Mouse (Mus musculus) limb, embryonic 12.5 days (tissue): ENCODE measurements around the gene Ak1. TPM values are rescaled to one million over a fixed set of nuclear protein-coding genes. Genes with fewer than 3 reads are reported as not detected.

ENCODE experiments used
- ATAC-seq: fragments of 200-750 bp; cut with Nextera tagmentation; 2 replicates; pipeline ENCODE4 v1.8.0; 2017; ENCODE audit warnings: low read depth, moderate TSS enrichment; ENCODE audit not compliant: insufficient number of reproducible peaks, insufficient read depth, low FRiP score, low TSS enrichment
- H3K27ac ChIP-seq: fragments of 300-500 bp; sonication (generic); 2 replicates; pipeline ENCODE4 v1.5.1; 2016; ENCODE audit warnings: mild to moderate bottlenecking, moderate library complexity
- H3K27me3 ChIP-seq: fragments of 300-500 bp; sonication (generic); 2 replicates; pipeline ENCODE4 v1.6.1; 2016; ENCODE audit warnings: mild to moderate bottlenecking, moderate library complexity
- H3K36me3 ChIP-seq: fragments of 300-500 bp; sonication (generic); 2 replicates; pipeline ENCODE4 v1.6.1; 2016; ENCODE audit warnings: mild to moderate bottlenecking, moderate library complexity
- H3K4me1 ChIP-seq: fragments of 300-500 bp; sonication (generic); replicated peaks from 2 replicates; pipeline ENCODE4 v1.6.1; 2016
- H3K4me2 ChIP-seq: fragments of 300-500 bp; sonication (generic); 2 replicates; pipeline ENCODE4 v1.6.1; 2016; ENCODE audit warnings: mild to moderate bottlenecking, moderate library complexity
- H3K4me3 ChIP-seq: fragments of 300-500 bp; sonication (generic); replicated peaks from 2 replicates; pipeline ENCODE4 v1.5.1; 2016; ENCODE audit warnings: mild to moderate bottlenecking
- H3K9ac ChIP-seq: fragments of 300-500 bp; sonication (generic); replicated peaks from 2 replicates; pipeline ENCODE4 v1.6.1; 2016; ENCODE audit warnings: mild to moderate bottlenecking, moderate library complexity
- H3K9me3 ChIP-seq: fragments of 300-500 bp; sonication (generic); 2 replicates; pipeline ENCODE4 v1.6.1; 2016; ENCODE audit warnings: mild to moderate bottlenecking, moderate library complexity
- WGBS: fragments of 180-500 bp; shearing (Covaris S2); methylation state at CpG from one replicate; pipeline ENCODE4 v1.1.7; 2016; 5-methylcytosine and 5-hydroxymethylcytosine counted together
- microRNA counts: library from miRNA; unstranded; fragments of <30 nt; microRNA quantifications from one replicate; lab custom pipeline; 2017
- microRNA-seq: library from miRNA; unstranded; fragments of <30 nt; microRNA quantifications from one replicate; pipeline ENCODE4, GENCODE M21; 2017
- polyA plus RNA-seq: library from polyadenylated mRNA; unstranded; fragments of >200 nt; fragmentation: Nextera tagmentation; extraction: Ambion mirVana; gene quantifications from 2 replicates; pipeline ENCODE4 v1.2.1, GENCODE M21; 2016

The Ak1 gene
- polyA plus RNA-seq, 1 experiment from 2014 or later, result 34.3 TPM

DNA sequence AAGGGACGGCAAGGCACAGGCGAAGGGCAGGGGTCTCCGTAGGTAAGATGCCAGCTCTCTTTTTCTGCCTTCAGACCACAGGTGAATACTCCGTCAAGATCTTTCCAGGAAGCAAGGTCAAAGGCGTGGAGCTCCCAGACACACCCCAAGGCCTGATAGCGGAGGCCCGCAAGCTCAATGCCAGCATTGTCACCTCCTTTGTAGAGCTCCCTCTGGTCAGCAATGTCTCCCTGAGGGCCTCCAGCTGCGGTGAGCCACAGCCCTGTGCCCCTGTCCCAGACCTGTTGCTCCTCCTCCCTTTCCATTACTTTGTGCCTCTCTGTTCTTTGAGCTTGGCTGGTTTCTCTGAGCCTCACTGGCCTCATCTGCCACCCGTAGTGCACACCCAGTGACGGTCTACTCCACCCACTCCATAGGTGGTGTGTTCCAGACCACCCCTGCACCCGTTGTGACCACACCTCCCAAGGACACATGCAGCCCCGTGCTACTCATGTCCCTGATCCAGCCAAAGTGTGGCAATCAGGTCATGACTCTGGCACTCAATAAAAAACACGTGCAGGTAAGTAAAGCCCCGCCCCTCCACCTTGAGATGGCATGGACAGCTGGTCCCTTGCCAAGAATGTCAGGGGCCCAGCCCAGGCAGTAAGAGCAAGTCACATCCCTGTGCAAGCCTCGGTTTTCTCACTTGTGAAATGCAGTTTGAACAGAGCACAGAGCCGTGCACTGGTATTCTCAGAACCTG is 51.8 kb downstream of the Ak1 start:
- WGBS, result 79% methylated on average over 16 of the region's 16 CpGs
- Histone ChIP-seq H3K36me3 (no peaks in the 10 kb centered on the region), H3K9me3 (0 out of 2 replicates have a peak, but pooled peaks cover 5% of the 10 kb centered on the region), H3K4me1 (0 out of 2 replicates have a peak, but pooled peaks cover 3% of the 10 kb centered on the region), H3K4me2 (no peak overlapping the region), H3K9ac (no peak overlapping the region), H3K27ac (no peak overlapping the region), H3K27me3 (no peaks in the 10 kb centered on the region), H3K4me3 (no peak overlapping the region)
- peak; percentile 39; the same call in 1 of the 2 replicates for ATAC-seq

GRCm38 (mm10) chr2:32676821-32677220 is 55.3 kb downstream of the Ak1 start:
- Histone ChIP-seq H3K4me1 (peaks cover 19% of the 10 kb centered on the region), H3K9me3 (0 out of 2 replicates have a peak, but pooled peaks cover 5% of the 10 kb centered on the region), H3K4me3 (no peak overlapping the region), H3K36me3 (peaks cover under 1% of the 10 kb centered on the region; the same call in 1 of the 2 replicates), H3K27ac (no peak overlapping the region), H3K9ac (no peak overlapping the region), H3K27me3 (no peaks in the 10 kb centered on the region), H3K4me2 (no peak overlapping the region)
- 91% methylated on average over 3 of the region's 3 CpGs for WGBS
- ATAC-seq, result no peak

- Histone ChIP-seq H3K27me3 (no peaks in the 10 kb centered on the region), H3K36me3 (peaks cover 8% of the 10 kb centered on the region), H3K9ac (no peak overlapping the region), H3K27ac (no peak overlapping the region), H3K4me1 (peaks cover 21% of the 10 kb centered on the region), H3K4me3 (no peak overlapping the region), H3K9me3 (0 out of 2 replicates have a peak, but pooled peaks cover 5% of the 10 kb centered on the region), H3K4me2 (no peak overlapping the region)
- no peak for ATAC-seq
- WGBS, result 91% methylated on average over 7 of the region's 7 CpGs
Observed at GRCm38 (mm10) chr2:32677683-32678082, 56.1 kb downstream of the Ak1 start.

GRCm38 (mm10) chr2:32680051-32680451 is 58.5 kb downstream of the Ak1 start:
- 28% methylated on average over 7 of the region's 7 CpGs for WGBS
- peak overlapping the region; percentile 42; the same call in 1 of the 2 replicates for H3K9ac ChIP-seq
- H3K27me3 ChIP-seq, result no peaks in the 10 kb centered on the region
- H3K27ac ChIP-seq, result peak overlapping the region; percentile 75
- H3K4me2 ChIP-seq, result no peak overlapping the region
- peaks cover 32% of the 10 kb centered on the region for H3K36me3 ChIP-seq
- H3K4me1 ChIP-seq, result peaks cover 18% of the 10 kb centered on the region
- 0 out of 2 replicates have a peak, but pooled peaks cover 5% of the 10 kb centered on the region for H3K9me3 ChIP-seq
- no peak for ATAC-seq
- no peak overlapping the region for H3K4me3 ChIP-seq

DNA sequence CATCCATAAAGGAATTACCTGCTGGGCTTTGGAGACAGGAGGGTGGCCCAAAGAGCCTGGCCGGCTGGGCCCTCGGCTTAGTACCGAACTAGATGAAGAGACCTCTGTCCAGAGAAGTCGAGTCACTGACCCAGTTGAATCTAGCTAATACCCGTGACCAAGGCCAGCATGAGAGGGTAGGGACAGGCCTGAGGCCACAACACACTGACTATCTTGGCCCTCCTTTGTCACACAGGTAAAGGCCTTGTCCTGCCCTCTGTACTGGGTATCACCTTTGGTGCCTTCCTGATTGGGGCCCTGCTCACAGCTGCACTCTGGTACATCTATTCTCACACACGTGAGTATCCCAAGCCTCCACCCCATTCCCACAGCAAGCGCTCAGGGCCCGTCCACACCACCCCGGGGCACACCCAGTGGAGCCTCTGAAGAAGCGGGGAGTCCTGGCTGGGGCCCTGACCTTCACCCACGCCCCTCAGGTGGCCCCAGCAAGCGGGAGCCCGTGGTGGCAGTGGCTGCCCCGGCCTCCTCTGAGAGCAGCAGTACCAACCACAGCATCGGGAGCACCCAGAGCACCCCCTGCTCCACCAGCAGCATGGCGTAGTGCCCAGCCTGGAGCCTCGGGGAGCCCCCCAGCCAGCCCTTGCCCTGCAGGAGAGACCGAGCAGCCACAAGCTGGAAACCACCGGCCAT is 59.5 kb downstream of the Ak1 start:
- Histone ChIP-seq H3K9me3 (0 out of 2 replicates have a peak, but pooled peaks cover 5% of the 10 kb centered on the region), H3K4me1 (peaks cover 18% of the 10 kb centered on the region), H3K4me3 (no peak overlapping the region), H3K27ac (0 out of 2 replicates have a peak overlapping the region, but pooled peaks have one; percentile 24), H3K27me3 (no peaks in the 10 kb centered on the region), H3K4me2 (no peak overlapping the region), H3K36me3 (peaks cover 43% of the 10 kb centered on the region), H3K9ac (0 out of 2 replicates have a peak overlapping the region, but pooled peaks have one; percentile 18)
- ATAC-seq, result no peak
- WGBS, result 90% methylated on average over 19 of the region's 19 CpGs

DNA sequence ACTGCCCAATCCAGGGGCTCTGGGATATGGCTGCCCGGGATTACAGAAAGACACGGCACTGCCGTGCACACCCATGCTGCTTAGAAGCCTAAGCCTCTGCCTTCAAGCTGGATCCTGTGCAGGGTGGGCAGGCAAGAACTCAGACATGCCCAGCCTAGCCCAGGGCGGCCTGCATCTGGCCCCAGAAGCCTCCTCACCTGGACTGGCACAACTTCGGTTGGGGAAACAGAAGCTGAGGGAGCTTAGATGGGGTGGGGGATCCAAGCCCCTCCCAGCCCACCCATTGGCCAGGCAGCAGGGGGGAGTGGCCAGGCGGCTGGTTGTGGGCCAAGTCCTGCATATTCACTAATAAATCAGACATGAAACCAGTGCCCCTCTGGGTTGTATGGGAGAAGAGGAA is 60.2 kb downstream of the Ak1 start:
- peaks cover 49% of the 10 kb centered on the region for H3K36me3 ChIP-seq
- peaks cover 18% of the 10 kb centered on the region for H3K4me1 ChIP-seq
- H3K4me2 ChIP-seq, result no peak overlapping the region
- 59% methylated on average over 6 of the region's 6 CpGs for WGBS
- H3K4me3 ChIP-seq, result no peak overlapping the region
- H3K9ac ChIP-seq, result no peak overlapping the region
- H3K27ac ChIP-seq, result peak overlapping the region; percentile 24
- no peaks in the 10 kb centered on the region for H3K27me3 ChIP-seq
- H3K9me3 ChIP-seq, result 0 out of 2 replicates have a peak, but pooled peaks cover 5% of the 10 kb centered on the region
- ATAC-seq, result peak; percentile 24; the same call in 1 of the 2 replicates

DNA sequence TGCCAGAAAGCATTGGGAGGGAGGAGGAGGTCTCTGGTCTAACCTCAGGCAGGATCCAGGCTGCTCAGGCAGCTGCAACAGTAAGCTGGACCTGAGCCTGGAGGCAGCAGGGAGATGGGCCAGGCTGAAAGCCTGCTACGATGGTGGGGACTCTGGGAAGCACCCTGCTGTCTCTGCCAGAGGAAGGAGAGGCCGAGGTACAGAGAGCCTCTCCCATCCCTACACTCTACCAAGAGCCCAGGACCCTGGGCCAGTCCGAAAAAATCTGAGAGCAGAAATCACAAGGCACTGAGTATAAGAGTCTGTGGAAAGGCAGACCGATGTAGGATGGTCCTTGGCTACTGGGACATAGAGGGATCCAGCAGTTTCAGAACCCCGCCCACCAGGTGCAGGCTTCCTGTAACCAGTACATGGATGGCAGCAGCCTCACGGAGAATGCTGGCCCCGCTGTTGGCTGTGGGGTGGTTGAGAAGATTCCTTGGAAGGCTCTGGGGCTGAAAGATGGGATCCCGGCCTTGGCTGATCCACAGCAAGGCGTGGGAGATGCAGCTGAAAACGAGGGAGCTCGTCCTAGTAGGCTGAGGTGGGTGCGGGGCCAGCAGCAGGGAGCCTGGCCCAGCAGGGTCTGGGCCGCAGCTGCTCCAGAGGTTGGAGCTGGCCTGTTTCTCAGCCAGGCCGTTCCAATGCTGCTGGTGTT is 61.3 kb downstream of the Ak1 start:
- H3K27me3 ChIP-seq, result no peaks in the 10 kb centered on the region
- 79% methylated on average over 14 of the region's 14 CpGs for WGBS
- H3K4me3 ChIP-seq, result no peak overlapping the region
- peaks cover 60% of the 10 kb centered on the region for H3K36me3 ChIP-seq
- H3K27ac ChIP-seq, result peak overlapping the region; percentile 24; the same call in 1 of the 2 replicates
- peaks cover 18% of the 10 kb centered on the region for H3K4me1 ChIP-seq
- H3K4me2 ChIP-seq, result no peak overlapping the region
- no peaks in the 10 kb centered on the region for H3K9me3 ChIP-seq
- ATAC-seq, result no peak
- no peak overlapping the region for H3K9ac ChIP-seq

DNA sequence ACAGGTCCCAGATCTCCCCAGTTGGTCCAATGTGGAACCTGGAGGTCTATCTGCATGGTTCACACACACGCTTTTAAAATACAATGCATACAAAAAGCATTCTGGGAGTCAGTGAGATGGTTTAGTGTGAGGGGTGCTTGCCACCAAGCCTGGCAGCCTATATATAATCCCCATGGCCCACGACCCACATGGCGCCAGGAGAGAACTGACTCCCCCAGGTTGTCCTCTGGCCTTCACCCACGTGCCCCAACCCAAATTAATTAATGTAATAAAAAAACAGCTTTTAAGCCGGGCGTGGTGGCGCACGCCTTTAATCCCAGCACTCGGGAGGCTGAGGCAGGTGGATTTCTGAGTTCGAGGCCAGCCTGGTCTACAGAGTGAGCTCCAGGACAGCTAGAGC is 62.1 kb downstream of the Ak1 start:
- H3K36me3 ChIP-seq, result peaks cover 66% of the 10 kb centered on the region

More for the DNA sequence above, 62.1 kb downstream of the Ak1 start:
- no peaks in the 10 kb centered on the region for H3K27me3 ChIP-seq
- H3K4me2 ChIP-seq, result no peak overlapping the region
- H3K4me3 ChIP-seq, result no peak overlapping the region
- H3K27ac ChIP-seq, result no peak overlapping the region
- no peak overlapping the region for H3K9ac ChIP-seq
- 87% methylated on average over 10 of the region's 10 CpGs for WGBS
- peaks cover 18% of the 10 kb centered on the region for H3K4me1 ChIP-seq
- no peaks in the 10 kb centered on the region for H3K9me3 ChIP-seq
- ATAC-seq, result no peak

MicroRNA genes within 50 kb of the gene (microRNA counts, 519-probe panel; counts per million panel counts)
- microRNA mmu-miR-1954 (lab: Ali Mortazavi, UCI), result not detected

Small RNAs within 50 kb of the gene (microRNA-seq; reads per million reads assigned to microRNA genes)
- gene Gm47291 (not detected), gene Mir1954 (not detected)

Other genes starting within 250 kb of the Ak1 start
- 44.3 and 45.8 TPM in 2 replicates for gene 1110008P14Rik, start 239.8 kb upstream of the Ak1 start, polyA plus RNA-seq
- 0.95 TPM in 1 of 2 replicates, not detected in the other for gene Lcn2, start 233.5 kb upstream of the Ak1 start, polyA plus RNA-seq
- gene Ptges2, start 225.9 kb upstream of the Ak1 start, polyA plus RNA-seq, result 32.2 and 36.7 TPM in 2 replicates
- 5.1 and 5.6 TPM in 2 replicates for gene Naif1, start 171.3 kb upstream of the Ak1 start, polyA plus RNA-seq
- gene Slc25a25, start 170.3 kb upstream of the Ak1 start, polyA plus RNA-seq, result 26.0 and 28.3 TPM in 2 replicates
- gene Fam102a, start 86.4 kb upstream of the Ak1 start, polyA plus RNA-seq, result 12.3 and 16.0 TPM in 2 replicates
- 99.3 and 99.7 TPM in 2 replicates for gene Dpm2, start 50.9 kb upstream of the Ak1 start, polyA plus RNA-seq
- 3.9 and 5.4 TPM in 2 replicates for gene Pip5kl1, start 47.0 kb upstream of the Ak1 start, polyA plus RNA-seq
- 0.55 TPM in 1 of 2 replicates, not detected in the other for gene 9430097D07Rik, start 46.1 kb upstream of the Ak1 start, polyA plus RNA-seq
- 29.8 and 29.9 TPM in 2 replicates for gene St6galnac4, start 34.7 kb upstream of the Ak1 start, polyA plus RNA-seq
- 23.4 and 23.7 TPM in 2 replicates for gene St6galnac6, start 22.0 kb upstream of the Ak1 start, polyA plus RNA-seq
- 24.7 and 25.7 TPM in 2 replicates for gene Eng, start 24.8 kb downstream of the Ak1 start, polyA plus RNA-seq
- 31.0 and 32.9 TPM in 2 replicates for gene Fpgs, start 82.4 kb downstream of the Ak1 start, polyA plus RNA-seq
- gene Cdk9, start 91.3 kb downstream of the Ak1 start, polyA plus RNA-seq, result 129 and 136 TPM in 2 replicates
- 17.0 and 17.1 TPM in 2 replicates for gene Sh2d3c, start 99.3 kb downstream of the Ak1 start, polyA plus RNA-seq
- not detected in 2 replicates for gene 6330409D20Rik, start 119.3 kb downstream of the Ak1 start, polyA plus RNA-seq
- gene Tor2a, start 135.5 kb downstream of the Ak1 start, polyA plus RNA-seq, result 58.8 and 62.7 TPM in 2 replicates
- gene Ttc16, start 153.9 kb downstream of the Ak1 start, polyA plus RNA-seq, result 0.28 and 0.35 TPM in 2 replicates
- 3.8 and 4.2 TPM in 2 replicates for gene Ptrh1, start 154.0 kb downstream of the Ak1 start, polyA plus RNA-seq
- gene Cfap157, start 162.7 kb downstream of the Ak1 start, polyA plus RNA-seq, result 0.35 and 1.2 TPM in 2 replicates
- gene Stxbp1, start 225.5 kb downstream of the Ak1 start, polyA plus RNA-seq, result 18.8 and 20.0 TPM in 2 replicates